Mouse (Mus musculus): ENCODE data around the gene Nkx6-2. TPM values are rescaled to one million over a fixed set of nuclear protein-coding genes. Genes with fewer than 3 reads are reported as not detected.

Nkx6-2 gene
- polyA plus RNA-seq, 1 experiment from 2014 or later: 15.1 TPM

DNA sequence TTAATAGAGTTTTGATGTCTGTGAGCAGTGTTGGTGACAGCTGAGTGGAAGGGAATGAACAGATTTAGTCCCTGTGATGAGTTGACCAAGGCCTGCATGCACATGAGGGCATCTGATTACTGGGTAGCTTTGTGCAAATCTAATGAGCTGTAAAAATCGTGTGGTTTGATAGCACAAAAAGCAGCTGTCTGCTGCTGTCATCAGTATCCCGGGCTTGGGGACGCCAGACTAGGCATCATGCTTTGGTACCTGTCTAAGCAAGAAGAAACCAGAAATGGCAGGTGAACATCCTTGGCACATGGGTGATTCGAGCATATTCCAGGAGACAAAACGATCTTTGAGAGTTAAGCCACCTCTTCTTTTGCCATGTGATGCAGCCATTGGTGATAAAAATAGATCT, 26.3 kb downstream of the Nkx6-2 start:
- ATAC-seq (ENCODE audit: low FRiP score) (no peak), DNase-seq (ENCODE audit: low spot score) (no peak)
- peaks cover 73% of the 10 kb centered on the region for H3K27me3 ChIP-seq (ENCODE audit: control insufficient read depth, insufficient read depth, low read length)
- H3K9ac ChIP-seq: no peak overlapping the region
- no peaks in the 10 kb centered on the region for H3K4me1 ChIP-seq (replicated peaks; ENCODE audit: control insufficient read depth, insufficient read depth, low read length)
- 0 out of 2 replicates have a peak, but pooled peaks cover 3% of the 10 kb centered on the region for H3K36me3 ChIP-seq (replicated peaks; ENCODE audit: control insufficient read depth, insufficient read depth)
- WGBS: 31% methylated on average over 5 of the region's 5 CpGs
- no peak overlapping the region for H3K27ac ChIP-seq
- H3K9me3 ChIP-seq (ENCODE audit: control insufficient read depth, low read length): no peaks in the 10 kb centered on the region
- no peak overlapping the region for H3K4me2 ChIP-seq (replicated peaks)
- H3K4me3 ChIP-seq (replicated peaks; ENCODE audit: low read length): no peak overlapping the region

DNA sequence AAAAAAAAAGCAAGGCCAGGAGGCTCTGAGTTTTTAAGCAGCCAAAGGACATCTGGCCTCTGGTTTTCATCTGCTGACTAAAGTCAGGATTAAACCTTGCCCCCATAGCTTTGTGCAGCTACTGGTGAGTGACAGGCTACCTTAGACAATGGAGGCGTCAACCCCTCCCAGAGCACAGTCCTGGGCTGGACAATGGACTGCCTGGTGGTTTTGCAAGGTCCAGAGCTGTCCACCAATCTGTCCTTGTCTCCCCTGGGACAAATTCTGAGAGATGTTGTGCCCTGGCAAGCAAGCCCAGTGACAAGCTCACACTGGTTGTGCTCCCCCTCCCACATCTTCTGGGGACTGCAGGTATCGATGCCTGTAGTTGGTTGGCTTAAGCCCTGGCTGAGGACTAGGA, 31.1 kb downstream of the Nkx6-2 start:
- DNase-seq (ENCODE audit: low spot score) (no peak), ATAC-seq (ENCODE audit: low FRiP score) (no peak)
- Histone ChIP-seq H3K9ac (no peak overlapping the region), H3K27me3 (ENCODE audit: control insufficient read depth, insufficient read depth, low read length) (peaks cover 80% of the 10 kb centered on the region), H3K27ac (no peak overlapping the region), H3K4me3 (replicated peaks; ENCODE audit: low read length) (no peak overlapping the region), H3K9me3 (ENCODE audit: control insufficient read depth, low read length) (no peaks in the 10 kb centered on the region), H3K4me1 (replicated peaks; ENCODE audit: control insufficient read depth, insufficient read depth, low read length) (no peaks in the 10 kb centered on the region), H3K4me2 (replicated peaks) (no peak overlapping the region), H3K36me3 (replicated peaks; ENCODE audit: control insufficient read depth, insufficient read depth) (no peaks in the 10 kb centered on the region)
- 36% methylated on average over 2 of the region's 2 CpGs for WGBS

DNA sequence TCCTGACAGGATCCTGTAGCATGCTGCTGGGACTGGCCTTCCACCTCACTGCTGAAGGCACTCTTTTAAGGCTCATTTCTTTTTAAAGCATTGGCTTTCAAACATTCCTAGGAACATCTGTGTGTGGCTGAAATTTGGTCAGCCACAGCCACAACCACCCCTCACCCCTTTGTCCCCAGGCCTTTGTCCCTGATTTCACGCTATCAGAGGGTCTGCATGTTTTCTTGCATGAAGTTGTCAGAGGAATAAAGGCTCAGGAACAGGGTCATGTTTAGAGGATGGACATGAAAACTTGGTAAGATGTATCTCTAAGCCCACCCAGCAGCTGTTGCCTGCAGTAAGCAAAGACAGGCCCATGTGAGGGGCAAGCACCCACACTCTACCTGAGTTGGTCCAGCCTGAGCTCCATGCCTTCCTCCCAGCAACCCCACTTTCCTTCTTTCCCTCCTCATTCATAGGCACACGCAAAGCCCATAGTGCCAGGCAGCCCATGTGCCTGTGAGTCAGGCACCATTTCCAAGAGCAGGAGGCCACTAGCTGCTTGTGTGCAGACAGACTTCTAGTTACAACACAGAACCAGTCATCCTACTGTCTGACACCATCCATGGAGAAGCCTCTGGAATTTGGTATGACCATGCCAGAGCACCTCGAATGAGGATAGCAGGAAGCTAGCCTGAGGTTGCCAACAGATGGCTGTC, 32.4 kb downstream of the Nkx6-2 start:
- Histone ChIP-seq H3K4me3 (replicated peaks; ENCODE audit: low read length) (no peak overlapping the region), H3K27ac (no peak overlapping the region), H3K36me3 (replicated peaks; ENCODE audit: control insufficient read depth, insufficient read depth) (no peaks in the 10 kb centered on the region), H3K4me1 (replicated peaks; ENCODE audit: control insufficient read depth, insufficient read depth, low read length) (peaks cover 8% of the 10 kb centered on the region), H3K27me3 (ENCODE audit: control insufficient read depth, insufficient read depth, low read length) (peaks cover 85% of the 10 kb centered on the region), H3K9me3 (ENCODE audit: control insufficient read depth, low read length) (no peaks in the 10 kb centered on the region), H3K4me2 (replicated peaks) (no peak overlapping the region), H3K9ac (no peak overlapping the region)
- DNase-seq (ENCODE audit: low spot score): no peak
- ATAC-seq (ENCODE audit: low FRiP score): no peak
- 54% methylated on average over 3 of the region's 3 CpGs for WGBS

DNA sequence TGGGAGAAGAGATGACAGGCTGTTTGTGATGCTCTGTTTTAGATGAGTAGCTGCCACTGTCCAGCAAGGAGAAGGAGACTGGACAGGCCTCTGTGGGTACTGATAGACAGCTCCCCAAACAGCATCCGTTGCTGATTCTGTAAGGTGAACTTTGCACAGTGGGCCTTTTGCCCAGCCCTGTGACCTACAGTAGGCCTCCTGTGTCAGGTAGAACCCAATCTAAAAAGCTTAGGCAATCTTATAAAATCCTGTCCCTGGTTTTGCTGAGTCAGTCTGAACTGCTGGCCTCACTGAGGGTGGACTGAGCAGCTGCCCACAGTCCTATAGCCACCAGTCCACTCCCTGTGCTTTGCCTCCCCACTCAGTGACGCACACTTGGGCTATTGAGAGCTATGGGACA, 35.3 kb downstream of the Nkx6-2 start:
- no peaks in the 10 kb centered on the region for H3K36me3 ChIP-seq (replicated peaks; ENCODE audit: control insufficient read depth, insufficient read depth)
- H3K27ac ChIP-seq: no peak overlapping the region
- no peaks in the 10 kb centered on the region for H3K9me3 ChIP-seq (ENCODE audit: control insufficient read depth, low read length)
- no peak overlapping the region for H3K4me2 ChIP-seq (replicated peaks)
- ATAC-seq (ENCODE audit: low FRiP score) (no peak), DNase-seq (ENCODE audit: low spot score) (no peak)
- H3K9ac ChIP-seq: no peak overlapping the region
- H3K4me3 ChIP-seq (replicated peaks; ENCODE audit: low read length): no peak overlapping the region
- H3K27me3 ChIP-seq (ENCODE audit: control insufficient read depth, insufficient read depth, low read length): peaks cover 87% of the 10 kb centered on the region
- 92% methylated on average over 2 of the region's 2 CpGs for WGBS
- H3K4me1 ChIP-seq (replicated peaks; ENCODE audit: control insufficient read depth, insufficient read depth, low read length): peaks cover 13% of the 10 kb centered on the region

DNA sequence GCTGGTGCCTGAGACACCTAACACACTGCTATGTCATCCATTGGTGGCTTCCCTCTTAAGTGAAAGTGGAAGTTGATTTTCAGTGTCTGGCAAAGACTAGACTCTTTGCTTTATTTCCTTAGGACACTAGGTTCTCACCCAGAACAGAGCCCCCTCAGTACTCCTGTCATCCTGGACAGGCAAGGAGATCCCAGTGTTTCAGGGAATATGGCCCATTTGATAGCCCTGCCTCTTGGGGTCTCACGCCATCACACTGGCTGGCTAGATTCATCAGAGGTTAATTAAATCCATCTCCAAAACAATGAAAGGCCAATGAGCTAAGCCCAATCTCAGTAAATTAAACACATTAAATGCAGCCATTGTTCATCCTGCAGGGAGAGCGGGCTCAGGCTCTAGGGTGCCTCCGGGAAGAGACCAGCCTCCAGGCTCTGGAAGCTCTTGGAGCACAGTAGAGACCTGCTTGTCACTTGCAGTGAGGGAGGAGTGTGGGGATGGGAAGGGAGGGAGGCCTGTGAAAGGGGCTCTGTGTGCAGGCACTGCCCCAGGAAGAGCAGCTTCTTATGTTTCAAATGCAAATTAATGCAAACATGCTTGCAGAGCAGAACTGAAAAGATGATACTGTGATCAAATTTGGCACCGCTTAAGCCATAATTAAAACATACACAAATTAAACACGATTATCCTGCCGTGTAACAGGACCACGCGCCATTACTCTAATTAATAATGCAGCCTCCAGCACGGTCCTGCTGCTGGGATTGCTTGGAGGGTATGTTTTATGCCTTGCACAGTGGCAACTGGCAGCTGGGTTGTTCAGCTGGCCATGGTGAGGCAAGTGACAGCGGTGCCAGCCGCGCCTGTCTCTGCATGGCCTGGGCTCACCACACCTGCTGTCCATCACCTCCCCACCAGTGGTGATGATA, 37.6 kb downstream of the Nkx6-2 start:
- Histone ChIP-seq H3K27me3 (ENCODE audit: control insufficient read depth, insufficient read depth, low read length) (peaks cover 85% of the 10 kb centered on the region), H3K4me1 (replicated peaks; ENCODE audit: control insufficient read depth, insufficient read depth, low read length) (peaks cover 13% of the 10 kb centered on the region), H3K9ac (peak overlapping the region; percentile 24; the same call in 1 of the 2 replicates), H3K4me2 (replicated peaks) (peak overlapping the region; percentile 19; the same call in 1 of the 2 replicates), H3K9me3 (ENCODE audit: control insufficient read depth, low read length) (no peaks in the 10 kb centered on the region), H3K36me3 (replicated peaks; ENCODE audit: control insufficient read depth, insufficient read depth) (no peaks in the 10 kb centered on the region), H3K4me3 (replicated peaks; ENCODE audit: low read length) (no peak overlapping the region), H3K27ac (peak overlapping the region; percentile 39)
- ATAC-seq (ENCODE audit: low FRiP score): peak; percentile 92
- 18% methylated on average over 12 of the region's 12 CpGs for WGBS
- DNase-seq (ENCODE audit: low spot score): peak; percentile 68

DNA sequence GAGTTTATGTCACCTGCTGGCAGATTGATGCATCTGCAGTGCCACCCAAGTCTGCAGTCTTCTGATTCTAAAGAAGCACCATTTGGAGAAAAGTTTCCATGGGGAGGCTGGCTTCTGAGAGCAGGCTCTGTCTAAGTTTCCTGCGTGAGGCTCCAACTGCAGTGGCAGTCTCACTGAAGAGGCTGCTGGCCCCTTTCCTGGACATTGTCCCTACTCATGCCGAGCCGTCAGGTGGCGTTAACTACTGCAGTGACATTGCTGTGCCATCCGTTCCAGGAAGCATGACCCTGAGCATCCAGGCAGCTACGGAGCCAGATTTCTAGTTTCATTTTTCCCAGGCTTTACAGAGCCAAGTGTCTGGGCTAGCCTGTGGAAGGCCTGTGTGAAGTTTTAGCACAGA, 41.2 kb downstream of the Nkx6-2 start:
- H3K27me3 ChIP-seq (ENCODE audit: control insufficient read depth, insufficient read depth, low read length): peaks cover 85% of the 10 kb centered on the region

DNA sequence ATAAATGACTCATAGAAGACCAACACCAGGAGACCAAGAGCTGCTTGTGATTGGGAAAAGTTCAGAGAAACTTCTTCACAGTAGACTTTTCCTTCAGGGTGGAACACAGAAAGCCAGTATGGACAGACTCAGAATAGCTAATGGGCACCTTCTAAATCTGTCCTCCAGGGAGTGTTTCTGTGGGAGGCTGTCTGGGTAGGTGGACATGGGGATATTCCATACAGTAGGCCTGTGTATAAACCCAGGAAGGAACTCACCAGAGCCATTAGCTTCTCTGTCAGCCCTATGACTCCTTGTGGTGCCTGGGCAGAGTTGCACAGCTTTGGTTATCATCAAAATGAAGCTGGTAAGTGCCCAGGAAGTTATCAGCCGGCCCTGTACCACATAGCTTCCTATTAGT, 42.0 kb downstream of the Nkx6-2 start:
- Histone ChIP-seq H3K9ac (no peak overlapping the region), H3K9me3 (ENCODE audit: control insufficient read depth, low read length) (no peaks in the 10 kb centered on the region), H3K4me2 (replicated peaks) (no peak overlapping the region), H3K27me3 (ENCODE audit: control insufficient read depth, insufficient read depth, low read length) (peaks cover 85% of the 10 kb centered on the region), H3K4me1 (replicated peaks; ENCODE audit: control insufficient read depth, insufficient read depth, low read length) (peaks cover 9% of the 10 kb centered on the region), H3K36me3 (replicated peaks; ENCODE audit: control insufficient read depth, insufficient read depth) (no peaks in the 10 kb centered on the region), H3K27ac (no peak overlapping the region), H3K4me3 (replicated peaks; ENCODE audit: low read length) (no peak overlapping the region)
- 83% methylated on average over 1 of the region's 1 CpGs for WGBS
- DNase-seq (ENCODE audit: low spot score): no peak
- ATAC-seq (ENCODE audit: low FRiP score): no peak

More for the DNA sequence above, 41.2 kb downstream of the Nkx6-2 start:
- Histone ChIP-seq H3K36me3 (replicated peaks; ENCODE audit: control insufficient read depth, insufficient read depth) (no peaks in the 10 kb centered on the region), H3K4me1 (replicated peaks; ENCODE audit: control insufficient read depth, insufficient read depth, low read length) (peaks cover 13% of the 10 kb centered on the region), H3K9me3 (ENCODE audit: control insufficient read depth, low read length) (no peaks in the 10 kb centered on the region), H3K4me3 (replicated peaks; ENCODE audit: low read length) (no peak overlapping the region), H3K4me2 (replicated peaks) (no peak overlapping the region), H3K9ac (no peak overlapping the region), H3K27ac (no peak overlapping the region)
- WGBS: 88% methylated on average over 6 of the region's 6 CpGs
- ATAC-seq (ENCODE audit: low FRiP score) (no peak), DNase-seq (ENCODE audit: low spot score) (no peak)

DNA sequence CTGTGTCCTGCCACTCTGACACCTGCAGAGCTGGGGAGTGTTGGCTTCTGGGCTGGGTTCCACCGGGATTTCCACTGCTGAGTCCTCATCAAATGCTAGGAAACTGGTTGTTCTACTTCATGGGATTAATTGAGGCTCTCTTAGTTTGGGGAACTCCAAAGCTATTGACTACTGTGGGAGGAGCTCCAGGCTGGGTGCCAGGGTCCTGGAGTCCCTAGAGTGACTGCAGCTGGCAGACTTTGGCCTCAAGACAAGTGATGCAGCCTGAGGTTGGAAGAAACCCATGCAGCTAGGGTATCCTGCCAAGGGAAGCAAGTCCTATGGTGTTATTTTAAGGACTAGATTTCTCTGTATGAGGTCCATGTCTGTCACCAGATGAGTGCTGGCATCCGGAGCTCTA, 44.1 kb downstream of the Nkx6-2 start:
- no peaks in the 10 kb centered on the region for H3K4me1 ChIP-seq (replicated peaks; ENCODE audit: control insufficient read depth, insufficient read depth, low read length)
- ATAC-seq (ENCODE audit: low FRiP score) (no peak), DNase-seq (ENCODE audit: low spot score) (no peak)
- H3K9me3 ChIP-seq (ENCODE audit: control insufficient read depth, low read length): no peaks in the 10 kb centered on the region
- no peak overlapping the region for H3K4me2 ChIP-seq (replicated peaks)
- H3K27me3 ChIP-seq (ENCODE audit: control insufficient read depth, insufficient read depth, low read length): peaks cover 98% of the 10 kb centered on the region
- no peaks in the 10 kb centered on the region for H3K36me3 ChIP-seq (replicated peaks; ENCODE audit: control insufficient read depth, insufficient read depth)
- H3K27ac ChIP-seq: no peak overlapping the region
- WGBS: 77% methylated on average over 2 of the region's 2 CpGs
- H3K4me3 ChIP-seq (replicated peaks; ENCODE audit: low read length): no peak overlapping the region
- H3K9ac ChIP-seq: no peak overlapping the region

DNA sequence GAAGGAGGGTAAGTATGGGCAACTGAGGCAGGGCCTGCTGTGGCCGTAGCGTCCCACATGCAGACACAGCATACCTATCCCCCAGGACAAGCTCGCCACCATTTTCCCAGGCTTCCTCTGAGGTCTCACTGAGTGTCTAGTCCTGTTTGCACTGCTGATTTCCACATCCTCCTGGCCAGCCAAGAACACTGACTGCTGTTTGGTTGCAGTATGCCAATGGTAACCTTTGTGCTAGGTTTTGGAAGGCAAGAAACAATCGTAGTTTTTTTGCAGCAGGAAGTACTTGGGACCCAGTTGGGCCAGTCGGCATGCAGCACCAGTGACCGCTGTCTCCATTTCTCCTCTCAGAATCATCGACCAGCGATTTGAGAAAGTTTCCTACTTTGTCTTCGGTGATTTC, 44.8 kb downstream of the Nkx6-2 start:
- ATAC-seq (ENCODE audit: low FRiP score) (no peak), DNase-seq (ENCODE audit: low spot score) (no peak)
- no peaks in the 10 kb centered on the region for H3K36me3 ChIP-seq (replicated peaks; ENCODE audit: control insufficient read depth, insufficient read depth)
- WGBS: 94% methylated on average over 9 of the region's 9 CpGs
- no peak overlapping the region for H3K4me3 ChIP-seq (replicated peaks; ENCODE audit: low read length)
- H3K27ac ChIP-seq: no peak overlapping the region
- no peak overlapping the region for H3K9ac ChIP-seq
- H3K4me2 ChIP-seq (replicated peaks): no peak overlapping the region
- H3K4me1 ChIP-seq (replicated peaks; ENCODE audit: control insufficient read depth, insufficient read depth, low read length): no peaks in the 10 kb centered on the region
- peaks cover 98% of the 10 kb centered on the region for H3K27me3 ChIP-seq (ENCODE audit: control insufficient read depth, insufficient read depth, low read length)
- H3K9me3 ChIP-seq (ENCODE audit: control insufficient read depth, low read length): no peaks in the 10 kb centered on the region
